Comparison of ENCODE assay signal across 7 mouse cellular contexts in genomic region chr10:63337951-63338836, GRCm38 (mm10). TPM values are rescaled to one million over a fixed set of nuclear protein-coding genes. Genes with fewer than 3 reads are reported as not detected.
DNase-seq lines count a peak whose midpoint lies in the region; ATAC-seq lines count a peak whose summit lies in the region.

No protein-coding gene starts in this region.

- H3K4me1 ChIP-seq in intestine, embryonic 14.5 days (replicated peaks; ENCODE audit: control insufficient read depth, insufficient read depth, low read length), result peaks cover 9% of the 10 kb centered on the region
- H3K4me1 ChIP-seq in limb, embryonic 10.5 days, result peaks cover 18% of the 10 kb centered on the region
- peaks cover 25% of the 10 kb centered on the region for H3K4me1 ChIP-seq in midbrain, embryonic 10.5 days

- peak overlapping the region; percentile 70 for H3K4me3 ChIP-seq in intestine, embryonic 14.5 days (ENCODE audit: low read depth, low read length)
- peak overlapping the region; percentile 88 for H3K4me3 ChIP-seq in limb, embryonic 10.5 days
- H3K4me3 ChIP-seq in midbrain, embryonic 10.5 days, result peak overlapping the region; percentile 82

- WGBS in intestine, embryonic 14.5 days, result 1% methylated on average over 75 of the region's 113 CpGs
- WGBS in limb, embryonic 10.5 days, result 6% methylated on average over 112 of the region's 113 CpGs
- 2% methylated on average over 112 of the region's 113 CpGs for WGBS in midbrain, embryonic 10.5 days

- H3K27me3 ChIP-seq in intestine, embryonic 14.5 days (replicated peaks; ENCODE audit: control insufficient read depth, insufficient read depth, low read length), result no peaks in the 10 kb centered on the region
- no peaks in the 10 kb centered on the region for H3K27me3 ChIP-seq in limb, embryonic 10.5 days (ENCODE audit: low read depth, poor library complexity, severe bottlenecking)
- peaks cover 5% of the 10 kb centered on the region; the same call in 1 of the 2 replicates for H3K27me3 ChIP-seq in midbrain, embryonic 10.5 days (ENCODE audit: low read depth, poor library complexity, severe bottlenecking)

- peaks cover 23% of the 10 kb centered on the region for H3K36me3 ChIP-seq in intestine, embryonic 14.5 days (ENCODE audit: control insufficient read depth, insufficient read depth, low read length)
- peaks cover 33% of the 10 kb centered on the region for H3K36me3 ChIP-seq in limb, embryonic 10.5 days
- H3K36me3 ChIP-seq in midbrain, embryonic 10.5 days, result peaks cover 29% of the 10 kb centered on the region

- H3K9ac ChIP-seq in intestine, embryonic 14.5 days (ENCODE audit: low read length), result peak overlapping the region; percentile 93

- DNase-seq in adrenal gland, adult 18-20 months (ENCODE audit: low spot score in 2 of 2), result peak; percentile 64 to 71
- peak; percentile 68 for DNase-seq in embryo, embryonic 10 days (ENCODE audit: low spot score)
- DNase-seq in gastrocnemius, postnatal 14 days, result peak; percentile 76
- DNase-seq in intestine, embryonic 14.5 days (ENCODE audit: low spot score), result peak; percentile 75
- DNase-seq in limb, embryonic 10.5 days (ENCODE audit: low spot score), result peak; percentile 75
- peak; percentile 74 for DNase-seq in midbrain, embryonic 10.5 days (ENCODE audit: low spot score)
- peak; percentile 48 for DNase-seq in skeletal muscle tissue, adult 2 months (ENCODE audit: low read depth, low spot score)

- intact Hi-C loops in gastrocnemius, postnatal 14 days (cut with DNase I; ENCODE audit: low total_unique reads), result no loop called here

- H3K9me3 ChIP-seq in intestine, embryonic 14.5 days (ENCODE audit: control insufficient read depth, low read length), result no peaks in the 10 kb centered on the region
- no peaks in the 10 kb centered on the region for H3K9me3 ChIP-seq in limb, embryonic 10.5 days (replicated peaks)
- no peaks in the 10 kb centered on the region; the same call in 1 of the 2 replicates for H3K9me3 ChIP-seq in midbrain, embryonic 10.5 days (replicated peaks)

- H3K27ac ChIP-seq in intestine, embryonic 14.5 days (ENCODE audit: low read depth), result peak overlapping the region; percentile 83
- H3K27ac ChIP-seq in limb, embryonic 10.5 days, result peak overlapping the region; percentile 97
- peak overlapping the region; percentile 95 for H3K27ac ChIP-seq in midbrain, embryonic 10.5 days (replicated peaks)

- peak overlapping the region; percentile 87 for H3K4me2 ChIP-seq in intestine, embryonic 14.5 days (ENCODE audit: low read length)

- ATAC-seq in intestine, embryonic 14.5 days (replicated peaks; ENCODE audit: low FRiP score, low TSS enrichment, low read depth), result peak; percentile 81

RNA-seq across cellular contexts. Expression of gene Sirt1, which starts 43.3 kb away (rescaled TPM):
- total RNA-seq in adrenal gland, adult 18-20 months (2021), result 10 to 100 TPM; 14.6 to 17.8 TPM
- total RNA-seq in gastrocnemius, postnatal 14 days (2021), result 1 to 10 TPM; 6.1 to 7.8 TPM
- polyA plus RNA-seq in intestine, embryonic 14.5 days (2014; fragmentation: Nextera tagmentation; extraction: Ambion mirVana), result 6.8 and 6.9 TPM in 2 replicates
- polyA plus RNA-seq in limb, embryonic 10.5 days (2016; fragmentation: Nextera tagmentation; extraction: Ambion mirVana), result 6.4 and 6.9 TPM in 2 replicates
- 4.9 and 6.2 TPM in 2 replicates for polyA plus RNA-seq in midbrain, embryonic 10.5 days (2016; fragmentation: Nextera tagmentation; extraction: Ambion mirVana)

RNA-seq across cellular contexts. Expression of gene Dnajc12, which starts 44.0 kb away (rescaled TPM):
- 10 to 100 TPM; 16.1 to 22.2 TPM for total RNA-seq in adrenal gland, adult 18-20 months (2021)
- 10 to 100 TPM in 1 of 2 experiments, 1 to 10 TPM in 1; 9.9 to 11.5 TPM for total RNA-seq in gastrocnemius, postnatal 14 days (2021)
- polyA plus RNA-seq in intestine, embryonic 14.5 days (2014; fragmentation: Nextera tagmentation; extraction: Ambion mirVana), result 7.5 and 8.3 TPM in 2 replicates
- polyA plus RNA-seq in limb, embryonic 10.5 days (2016; fragmentation: Nextera tagmentation; extraction: Ambion mirVana), result 7.9 and 9.7 TPM in 2 replicates
- 11.9 and 15.2 TPM in 2 replicates for polyA plus RNA-seq in midbrain, embryonic 10.5 days (2016; fragmentation: Nextera tagmentation; extraction: Ambion mirVana)

Comparison
In these comparisons a context has a peak if more than half of its experiments do, and no peak if none do; other contexts are left out.
1. Peak in every context shown above with its lines: DNase-seq, ATAC-seq, H3K4me3 ChIP-seq and H3K27ac ChIP-seq.